Mouse (Mus musculus): ENCODE measurements around the gene Nop2. TPM values are rescaled to one million over a fixed set of nuclear protein-coding genes. Genes with fewer than 3 reads are reported as not detected.

The Nop2 gene
- total RNA-seq, 2 experiments from 2014 or later, result 8.5 to 22.6 TPM

- ATAC-seq (ENCODE audit: poor library complexity, severe bottlenecking), result no peak
Observed at GRCm38 (mm10) chr6:125107705-125108104, 24.0 kb upstream of the Nop2 start.

DNA sequence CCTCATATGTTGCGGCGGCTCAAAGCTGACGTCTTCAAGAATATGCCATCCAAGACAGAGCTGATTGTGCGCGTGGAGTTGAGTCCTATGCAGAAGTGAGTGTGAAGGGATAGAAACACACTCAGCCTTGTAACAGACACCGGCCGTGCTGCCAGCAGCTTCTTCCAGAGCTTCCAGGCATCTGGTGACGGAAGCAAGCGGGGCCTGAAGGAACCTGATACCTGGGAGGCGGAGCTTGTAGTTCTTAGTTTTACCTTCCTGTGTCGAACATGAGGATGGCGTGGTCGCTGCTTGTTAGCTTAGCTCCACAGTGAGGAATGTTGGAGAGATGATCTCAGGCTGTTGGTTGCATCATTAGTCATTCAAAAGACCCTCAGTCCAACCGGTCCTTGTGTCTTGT lies 22.3 kb upstream of the Nop2 start:
- ATAC-seq (ENCODE audit: poor library complexity, severe bottlenecking), result no peak

GRCm38 (mm10) chr6:125110927-125111326 lies 20.8 kb upstream of the Nop2 start:
- no peak for ATAC-seq (ENCODE audit: poor library complexity, severe bottlenecking)

DNA sequence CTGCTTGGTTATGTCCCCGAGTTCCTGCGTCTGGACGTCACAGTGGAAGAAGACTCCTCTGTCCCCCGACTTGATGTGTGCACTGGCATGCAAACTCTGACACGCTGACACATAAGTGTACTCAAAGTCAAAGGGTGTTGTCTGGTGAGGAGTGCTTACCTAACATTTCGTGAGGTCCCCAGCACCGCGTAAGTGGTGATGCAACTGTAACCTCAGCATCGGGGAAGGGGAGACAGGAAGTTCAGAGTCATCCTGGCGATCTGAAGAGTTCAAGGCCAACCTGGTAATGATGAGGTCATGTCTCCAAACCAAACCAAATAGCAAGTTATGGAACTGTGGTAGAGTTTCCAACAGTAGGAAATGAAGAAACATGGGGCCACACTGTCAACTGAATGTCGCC lies 19.2 kb upstream of the Nop2 start:
- ATAC-seq (ENCODE audit: poor library complexity, severe bottlenecking), result peak; percentile 83

- no peak for ATAC-seq (ENCODE audit: poor library complexity, severe bottlenecking)
Observed at GRCm38 (mm10) chr6:125119387-125119786, 12.3 kb upstream of the Nop2 start.

- ATAC-seq (ENCODE audit: poor library complexity, severe bottlenecking), result no peak
Observed at GRCm38 (mm10) chr6:125128724-125129123, 3.0 kb upstream of the Nop2 start.

DNA sequence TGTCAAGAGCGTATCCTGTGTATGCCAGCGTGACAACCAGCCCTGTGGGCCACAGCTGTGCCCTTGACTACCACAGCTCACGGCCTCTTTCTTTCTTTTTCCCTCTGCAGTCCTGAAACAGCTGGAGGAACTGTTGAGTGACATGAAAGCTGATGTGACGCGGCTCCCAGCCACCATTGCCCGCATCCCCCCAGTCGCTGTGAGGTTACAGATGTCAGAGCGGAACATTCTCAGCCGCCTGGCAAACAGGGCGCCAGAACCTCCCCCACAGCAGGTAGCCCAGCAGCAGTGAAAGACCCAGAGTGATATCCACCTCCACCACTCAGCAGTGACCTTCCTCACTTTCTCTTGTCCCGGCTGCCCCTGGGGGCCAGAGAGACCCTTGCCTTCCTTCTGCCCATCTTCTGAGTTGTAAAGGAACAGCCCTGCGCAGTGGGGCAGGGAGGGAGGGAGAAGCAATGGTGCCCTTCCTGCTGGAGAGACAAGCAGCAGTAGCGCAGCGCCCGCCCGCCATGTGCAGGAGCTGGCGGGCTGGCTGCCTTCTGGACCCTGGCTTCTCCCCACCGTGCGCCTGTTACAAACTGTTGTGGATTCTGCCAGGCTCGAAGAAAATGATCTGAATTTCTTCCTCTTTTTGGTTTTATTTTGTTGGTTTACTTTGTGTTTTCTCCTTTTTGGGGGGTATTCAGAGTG lies 1.9 kb upstream of the Nop2 start:
- ATAC-seq (ENCODE audit: poor library complexity, severe bottlenecking), result no peak

DNA sequence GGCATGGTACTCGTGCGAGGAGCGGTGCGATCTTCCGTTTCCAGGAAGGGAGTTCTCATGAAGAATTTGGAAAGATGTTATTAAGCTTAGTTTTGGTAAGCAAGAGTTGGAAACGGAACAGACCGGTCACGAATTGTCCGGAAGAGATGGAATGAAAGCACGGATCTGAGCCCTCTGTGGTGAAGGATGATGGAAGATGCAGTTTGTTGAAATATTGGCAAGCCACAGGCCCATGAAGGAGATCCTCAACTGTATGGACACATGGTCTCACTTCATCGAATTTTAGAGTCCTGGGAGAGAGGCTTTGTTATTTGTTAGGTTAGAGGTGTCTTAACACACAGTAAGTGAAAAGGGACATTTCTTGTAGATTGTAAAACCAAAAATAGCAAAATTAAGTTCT lies 761 bp downstream of the Nop2 start:
- ATAC-seq (ENCODE audit: poor library complexity, severe bottlenecking), result no peak

DNA sequence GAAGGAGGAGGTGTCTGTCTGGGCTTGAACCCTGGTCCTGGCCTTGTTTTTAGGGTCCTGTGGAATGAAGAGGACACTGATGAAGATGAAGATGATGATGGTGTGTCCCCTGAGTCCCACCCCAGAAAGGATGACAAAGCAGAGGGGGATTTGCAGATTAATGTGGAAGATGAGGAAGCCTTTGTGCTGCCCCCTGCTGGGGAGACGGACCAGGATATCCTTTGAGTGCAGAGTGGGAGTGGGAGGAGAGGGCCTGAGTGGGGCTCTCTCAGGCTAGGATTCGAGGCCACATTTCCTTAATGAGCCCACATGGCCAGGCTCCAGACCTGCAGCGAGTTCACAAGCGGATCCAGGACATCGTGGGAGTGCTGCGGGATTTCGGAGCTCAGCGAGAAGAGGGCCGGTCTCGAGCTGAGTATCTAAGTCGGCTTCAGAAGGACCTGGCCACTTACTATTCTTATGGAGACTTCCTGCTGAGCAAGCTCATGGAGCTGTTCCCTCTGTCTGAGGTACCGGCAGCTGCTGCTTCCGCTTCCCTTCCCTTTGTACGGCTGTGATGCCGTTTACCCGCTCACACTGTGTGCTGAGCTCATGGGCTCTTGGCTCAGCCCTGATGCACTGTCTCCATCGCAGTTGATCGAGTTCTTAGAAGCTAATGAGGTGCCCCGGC lies 5.4 kb downstream of the Nop2 start:
- peak; percentile 62 for ATAC-seq (ENCODE audit: poor library complexity, severe bottlenecking)

- no peak for ATAC-seq (ENCODE audit: poor library complexity, severe bottlenecking)
Observed at GRCm38 (mm10) chr6:125139747-125140146, 8.0 kb downstream of the Nop2 start.

DNA sequence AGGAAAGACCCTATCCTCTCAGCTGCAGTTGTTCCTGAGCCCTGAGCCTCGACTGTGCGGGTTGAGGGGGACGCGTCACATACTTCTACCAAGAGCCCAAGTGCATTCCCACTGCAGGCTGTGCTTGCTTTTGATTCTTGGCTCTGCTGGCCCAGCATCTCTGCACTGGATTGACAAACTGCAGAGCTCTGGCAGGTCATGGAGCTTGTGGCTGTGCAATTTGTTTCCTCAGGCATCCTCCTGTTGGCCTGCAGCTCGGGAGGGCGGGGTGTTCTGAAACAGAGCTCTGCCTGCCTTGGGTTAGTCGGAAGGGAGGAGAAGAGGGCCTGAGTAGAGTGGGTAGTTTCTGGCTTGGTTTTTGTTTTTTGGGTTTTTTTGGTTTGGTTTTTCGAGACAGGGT lies 10.7 kb downstream of the Nop2 start:
- ATAC-seq (ENCODE audit: poor library complexity, severe bottlenecking), result no peak

DNA sequence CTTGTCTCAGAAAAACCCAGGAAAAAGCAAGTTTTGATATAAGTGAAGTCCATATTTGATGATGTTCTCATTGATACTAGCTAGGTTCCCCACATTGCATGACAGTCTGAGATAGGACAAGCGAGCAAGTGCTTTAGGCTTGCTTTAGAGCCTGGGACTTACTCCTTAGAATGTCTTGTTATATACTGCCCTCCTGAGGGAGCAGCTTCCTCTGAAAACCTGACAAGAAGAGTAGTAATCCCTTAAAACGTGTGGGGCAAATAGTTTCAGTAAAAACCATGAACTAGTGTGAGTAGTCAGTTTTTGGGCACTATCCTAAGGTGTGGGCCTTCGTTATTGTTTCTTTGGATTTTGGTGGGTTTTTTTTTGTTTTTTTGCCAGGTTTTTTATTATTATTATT lies 11.4 kb downstream of the Nop2 start:
- no peak for ATAC-seq (ENCODE audit: poor library complexity, severe bottlenecking)

- ATAC-seq (ENCODE audit: poor library complexity, severe bottlenecking), result no peak
Observed at GRCm38 (mm10) chr6:125143904-125144303, 12.2 kb downstream of the Nop2 start.

DNA sequence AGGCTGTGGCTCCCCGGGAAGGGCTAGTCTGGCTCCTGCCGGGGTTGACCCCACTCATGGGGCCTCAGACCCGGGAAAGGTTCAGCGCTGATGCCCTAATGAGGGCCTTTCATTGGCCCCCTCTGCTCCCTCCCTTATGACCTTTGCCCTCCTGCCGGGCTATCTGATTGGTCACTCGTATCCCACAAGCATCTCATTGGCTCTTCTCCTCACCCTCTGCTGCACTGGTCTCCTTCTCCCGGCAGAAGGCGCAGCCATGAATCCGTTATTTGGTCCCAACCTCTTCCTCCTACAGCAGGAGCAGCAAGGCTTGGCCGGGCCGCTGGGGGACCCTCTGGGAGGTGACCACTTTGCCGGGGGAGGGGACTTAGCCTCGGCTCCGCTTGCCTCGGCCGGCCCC lies 13.3 kb downstream of the Nop2 start, which contains the start of gene Iffo1:
Iffo1 (plus strand) TSS at position 241 of the 400 bp plus-strand sequence.
- peak; percentile 91 for ATAC-seq (ENCODE audit: poor library complexity, severe bottlenecking)

DNA sequence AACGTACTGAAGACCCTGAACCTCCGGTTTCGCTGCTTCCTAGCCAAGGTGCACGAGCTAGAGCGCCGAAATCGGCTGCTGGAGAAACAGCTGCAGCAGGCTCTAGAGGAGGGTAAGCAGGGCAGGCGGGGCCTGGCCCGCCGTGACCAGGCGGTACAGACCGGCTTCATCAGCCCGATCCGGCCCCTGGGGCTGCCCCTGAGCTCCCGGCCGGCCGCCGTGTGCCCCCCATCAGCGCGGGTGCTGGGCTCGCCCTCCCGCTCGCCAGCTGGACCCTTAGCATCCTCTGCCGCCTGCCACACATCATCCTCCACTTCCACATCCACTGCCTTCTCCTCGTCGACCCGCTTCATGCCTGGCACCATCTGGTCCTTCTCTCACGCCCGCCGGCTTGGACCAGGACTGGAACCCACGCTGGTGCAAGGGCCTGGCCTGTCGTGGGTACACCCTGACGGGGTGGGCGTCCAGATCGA lies 13.8 kb downstream of the Nop2 start:
- no peak for ATAC-seq (ENCODE audit: poor library complexity, severe bottlenecking)

- ATAC-seq (ENCODE audit: poor library complexity, severe bottlenecking), result no peak
Observed at GRCm38 (mm10) chr6:125146148-125146547, 14.4 kb downstream of the Nop2 start.

DNA sequence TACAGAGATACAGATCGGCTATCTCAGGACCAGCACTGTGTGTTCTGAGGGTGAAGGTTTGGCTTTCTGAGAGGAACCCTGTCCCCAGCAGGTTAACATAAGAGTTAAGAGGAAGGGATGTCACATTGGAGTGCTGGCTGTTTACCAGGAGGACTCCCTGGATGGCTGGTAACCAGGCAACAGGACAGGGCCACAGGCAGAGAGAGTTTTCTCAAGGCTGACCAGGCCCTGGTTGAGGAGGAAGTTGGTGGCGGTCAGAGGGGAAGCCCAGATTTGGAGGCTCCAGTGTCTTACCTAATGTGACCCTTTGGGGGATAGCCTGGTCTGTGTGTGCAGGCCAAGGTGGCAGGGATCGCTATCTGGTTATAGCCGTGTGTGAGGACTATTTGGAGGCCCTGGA lies 15.1 kb downstream of the Nop2 start:
- ATAC-seq (ENCODE audit: poor library complexity, severe bottlenecking), result peak; percentile 60

DNA sequence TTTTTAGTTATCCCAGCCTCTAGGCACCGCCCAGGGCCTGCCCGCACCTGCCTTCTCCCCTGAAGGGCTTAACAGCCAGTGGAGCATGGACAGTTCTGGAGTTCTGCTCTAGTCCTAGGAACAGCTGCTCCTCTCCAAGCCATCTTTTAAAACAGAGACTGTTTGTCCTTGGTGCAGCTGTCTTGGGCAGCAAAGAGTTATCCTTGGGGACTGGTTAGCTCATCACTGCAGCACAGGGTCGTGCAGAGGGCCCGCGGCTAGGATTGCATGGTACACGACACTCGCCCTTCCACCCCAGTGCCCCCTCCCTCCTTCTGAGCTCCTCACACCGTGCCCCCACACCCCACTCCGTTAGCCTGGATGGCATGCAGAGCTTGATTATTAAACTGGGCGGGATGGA lies 15.6 kb downstream of the Nop2 start:
- no peak for ATAC-seq (ENCODE audit: poor library complexity, severe bottlenecking)

- 0 out of 2 replicates have a peak, but pooled peaks have one; percentile 5 for ATAC-seq (ENCODE audit: poor library complexity, severe bottlenecking)
Observed at GRCm38 (mm10) chr6:125148251-125148925, 16.7 kb downstream of the Nop2 start.

- no peak for ATAC-seq (ENCODE audit: poor library complexity, severe bottlenecking)
Observed at GRCm38 (mm10) chr6:125148926-125149568, 17.3 kb downstream of the Nop2 start.

DNA sequence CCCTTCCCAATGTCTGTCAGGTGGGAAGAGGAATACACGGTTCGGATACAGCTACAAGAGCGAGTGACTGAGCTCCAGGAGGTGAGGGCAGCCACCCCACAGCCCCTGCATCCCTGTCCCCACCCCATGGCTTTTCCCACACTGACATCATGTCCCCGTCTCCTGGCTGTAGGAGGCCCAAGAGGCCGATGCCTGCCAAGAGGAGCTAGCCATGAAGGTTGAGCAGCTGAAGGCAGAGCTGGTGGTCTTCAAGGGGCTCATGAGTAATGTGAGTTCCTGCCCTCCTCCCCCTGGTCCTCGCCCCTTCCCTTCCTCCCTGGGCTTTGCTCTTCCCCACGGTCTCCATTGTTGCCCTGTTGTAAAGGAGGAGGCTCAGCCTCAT lies 17.9 kb downstream of the Nop2 start:
- ATAC-seq (ENCODE audit: poor library complexity, severe bottlenecking), result no peak

Data from megakaryocyte, adult 5-6 weeks (primary cell).